Mouse (Mus musculus) adrenal gland, postnatal 10 days (tissue): Measurements from ENCODE around the gene Sec13. TPM values are rescaled to one million over a fixed set of nuclear protein-coding genes. Genes with fewer than 3 reads are reported as not detected.
A peak's percentile ranks its signal among the peaks of the same experiment; 100 is the strongest.
"Not testable (repeated sequence)": the region's sequence is repeated elsewhere in the genome, so short reads cannot be mapped to it uniquely, and the experiment has no call there.

ENCODE experiments used
- DNase-seq: peaks from one replicate; pipeline ENCODE4 v3.0.0; 2021; ENCODE audit warnings: mixed read lengths
- long read RNA-seq, 2 experiments: library from polyadenylated mRNA; stranded (forward); transcript quantifications; one replicate each; pipeline ENCODE4 v2.0.0; 2021
- total RNA-seq, 2 experiments: library from RNA; stranded (reverse); gene quantifications; 2 replicates each; pipeline ENCODE4 v1.2.3; 2021

Gene Sec13
- total RNA-seq, result 100 to 1,000 TPM; 103 to 113 TPM
- long read RNA-seq, experiment 1, transcript Sec13-201 (9 exons, 1,353 nt), result major isoform, 161 of 183 reads
- long read RNA-seq, experiment 1, partial matches to known transcripts, result 12 of 183 reads
- long read RNA-seq, experiment 1, other reads (novel, unspliced or antisense), result 10 of 183 reads
- long read RNA-seq, experiment 2, transcript Sec13-201 (9 exons, 1,353 nt), result major isoform, 59 of 77 reads
- long read RNA-seq, experiment 2, partial matches to known transcripts, result 15 of 77 reads
- long read RNA-seq, experiment 2, other reads (novel, unspliced or antisense), result 3 of 77 reads

- DNase-seq, result peak; percentile 91
Observed at GRCm38 (mm10) chr6:113740236-113741217, at the start of gene Sec13. TSS of gene Sec13 (minus strand) at chr6:113740743.

DNA sequence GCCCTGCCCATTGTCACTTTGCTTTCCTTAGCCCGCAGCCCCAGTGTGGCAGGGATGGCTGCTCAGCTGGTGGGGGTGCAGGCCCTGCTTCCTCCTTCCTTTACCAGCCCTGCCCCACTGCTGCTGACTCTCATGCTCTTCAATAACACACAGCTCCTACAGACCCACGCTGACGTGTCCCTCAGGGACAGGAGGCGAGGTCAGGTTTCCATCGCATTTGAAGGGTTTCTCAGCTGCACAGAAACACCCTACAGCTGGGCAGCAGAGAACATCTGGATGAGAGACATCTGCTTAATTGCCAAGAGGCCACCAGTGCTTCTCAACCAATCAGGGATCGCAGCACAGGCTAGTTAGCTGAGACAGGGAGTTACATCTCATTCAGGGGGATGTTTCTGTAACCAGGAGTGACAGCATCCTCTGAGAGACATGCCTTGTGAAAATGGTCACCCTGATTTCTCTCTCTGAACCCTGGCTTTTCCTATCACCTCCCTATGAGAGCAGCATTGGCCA is 47.0 kb upstream of the Sec13 start:
- DNase-seq, result no peak

DNA sequence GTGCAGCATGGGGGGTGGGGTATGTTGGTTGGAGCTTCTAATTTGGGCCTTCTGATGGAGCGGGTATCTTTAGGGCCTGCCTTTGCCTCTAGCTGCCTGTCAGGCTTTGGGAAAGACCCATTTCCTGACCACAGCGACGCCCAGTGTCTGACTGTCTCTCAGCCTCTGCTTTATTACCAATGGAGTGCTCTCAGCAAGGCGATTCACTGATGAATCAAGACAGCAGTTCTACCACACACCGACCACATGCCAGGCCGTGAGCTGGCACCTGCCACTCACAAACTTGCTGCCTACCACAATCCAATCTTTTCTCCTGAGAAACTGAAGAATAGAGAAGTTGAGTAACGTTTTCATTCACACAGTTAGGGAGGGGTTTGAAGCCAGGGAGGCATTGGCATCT is 45.1 kb upstream of the Sec13 start:
- DNase-seq, result no peak

DNA sequence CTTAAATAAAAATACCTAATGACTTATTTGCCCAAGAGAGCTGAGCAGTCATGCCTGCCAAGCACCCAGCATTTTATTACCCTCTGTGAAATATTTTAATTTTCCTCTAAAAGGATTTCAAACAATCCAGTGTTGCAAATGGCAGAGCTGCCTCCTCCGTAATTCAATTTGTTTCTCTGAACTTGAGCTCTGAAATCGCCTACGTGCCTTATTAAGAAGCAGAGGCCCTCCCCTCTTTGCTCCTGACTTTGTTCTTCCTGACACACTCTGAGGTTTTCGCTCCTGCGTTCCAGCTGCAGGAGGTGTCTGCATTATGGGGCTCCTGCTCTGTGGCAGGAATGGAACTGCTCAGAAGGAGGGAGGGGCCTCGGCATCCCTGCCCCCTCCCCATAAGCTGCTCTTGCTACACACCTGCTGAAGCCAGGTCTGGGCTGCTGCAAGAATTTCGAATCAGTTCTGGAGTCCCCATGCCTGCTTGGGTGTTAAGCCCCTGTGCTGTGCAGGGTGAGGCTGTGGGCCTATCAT is 37.7 kb upstream of the Sec13 start:
- DNase-seq, result no peak

DNA sequence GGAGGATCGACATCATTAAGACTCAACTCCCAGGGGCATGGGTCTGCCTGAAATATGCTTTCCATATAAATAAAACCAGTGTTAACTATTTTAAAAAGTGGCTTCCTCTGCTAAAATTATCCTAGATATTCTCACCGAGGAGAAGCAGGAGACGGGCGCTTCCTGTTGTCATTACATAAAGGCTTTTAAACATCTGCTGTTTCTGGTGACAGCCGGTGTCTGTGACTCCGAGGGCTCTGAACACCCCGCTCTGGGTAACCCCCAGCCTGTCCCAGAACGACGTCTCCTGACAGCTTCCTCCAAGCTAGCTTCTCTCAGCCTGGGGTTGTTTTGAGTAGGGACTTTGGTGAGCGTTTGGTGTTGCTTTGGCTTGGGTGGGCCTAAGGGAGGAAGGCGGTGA is 28.3 kb upstream of the Sec13 start:
- no peak for DNase-seq

GRCm38 (mm10) chr6:113761644-113762043 is 21.1 kb upstream of the Sec13 start:
- peak; percentile 62 for DNase-seq

- DNase-seq, result no peak
Observed at GRCm38 (mm10) chr6:113749119-113749685, 8.7 kb upstream of the Sec13 start.

GRCm38 (mm10) chr6:113748351-113748750 is 7.8 kb upstream of the Sec13 start:
- no peak for DNase-seq

- DNase-seq, result no peak
Observed at GRCm38 (mm10) chr6:113747284-113747683, 6.7 kb upstream of the Sec13 start.

- DNase-seq, result no peak
Observed at GRCm38 (mm10) chr6:113745117-113745516, 4.6 kb upstream of the Sec13 start.

DNA sequence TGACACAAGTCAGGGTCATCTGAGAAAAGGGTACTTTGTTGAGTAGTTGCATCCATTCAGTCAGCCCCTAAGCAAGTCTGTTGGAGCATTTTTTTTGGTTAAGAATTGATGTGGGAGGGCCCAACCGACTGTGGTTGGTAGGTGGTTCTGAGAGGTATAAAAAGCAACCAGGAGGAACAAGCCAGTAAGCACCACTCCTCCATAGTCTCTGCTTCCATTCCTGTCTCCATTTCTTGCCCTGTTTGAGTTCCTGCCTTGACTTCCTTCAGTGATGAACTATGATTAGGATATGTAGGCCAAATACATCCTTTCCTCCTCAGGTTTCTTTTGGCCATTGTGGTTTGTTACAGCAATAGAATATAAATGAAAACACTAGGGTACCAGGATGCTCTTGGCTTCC is 2.6 kb upstream of the Sec13 start:
- no peak for DNase-seq

GRCm38 (mm10) chr6:113742321-113742720 is 1.8 kb upstream of the Sec13 start:
- DNase-seq, result no peak

GRCm38 (mm10) chr6:113741425-113741824 is 882 bp upstream of the Sec13 start:
- DNase-seq, result no peak

DNA sequence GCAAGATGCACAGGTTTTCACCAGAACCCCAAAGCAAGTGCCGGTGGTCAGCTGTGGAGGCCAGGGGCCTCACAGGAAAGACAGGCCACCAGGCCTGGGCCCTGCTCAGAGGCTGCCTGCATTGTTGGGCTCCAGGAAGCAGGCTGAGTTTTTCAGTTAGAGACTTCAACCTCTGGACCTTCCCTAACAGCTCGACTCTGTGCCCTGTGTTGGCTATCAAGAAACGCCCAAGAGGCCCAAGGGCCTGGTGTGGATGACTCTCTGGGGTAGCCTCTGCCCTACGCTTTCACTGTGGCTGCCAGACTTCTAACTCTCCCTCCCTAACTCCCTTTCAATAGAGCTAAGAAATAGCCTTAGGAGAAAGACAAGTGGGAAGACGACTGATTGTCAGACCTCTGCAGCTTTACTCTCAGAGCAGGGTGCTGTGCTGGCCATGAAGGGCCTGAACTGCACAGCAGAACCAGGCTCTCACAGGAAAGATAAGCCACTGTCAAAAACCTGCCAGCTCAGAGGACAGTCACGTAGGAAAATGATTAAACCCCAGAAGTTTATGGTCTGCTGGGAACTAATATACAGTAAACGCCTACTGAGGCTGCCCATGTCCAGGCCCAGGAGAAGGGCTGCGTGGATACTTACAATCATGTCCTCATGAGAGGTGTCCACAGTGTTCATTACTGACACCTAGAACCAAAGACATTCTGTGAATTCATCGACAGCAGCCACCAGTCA is 3.1 kb downstream of the Sec13 start:
- no peak for DNase-seq

GRCm38 (mm10) chr6:113731296-113731695 is 9.2 kb downstream of the Sec13 start:
- no peak for DNase-seq

DNA sequence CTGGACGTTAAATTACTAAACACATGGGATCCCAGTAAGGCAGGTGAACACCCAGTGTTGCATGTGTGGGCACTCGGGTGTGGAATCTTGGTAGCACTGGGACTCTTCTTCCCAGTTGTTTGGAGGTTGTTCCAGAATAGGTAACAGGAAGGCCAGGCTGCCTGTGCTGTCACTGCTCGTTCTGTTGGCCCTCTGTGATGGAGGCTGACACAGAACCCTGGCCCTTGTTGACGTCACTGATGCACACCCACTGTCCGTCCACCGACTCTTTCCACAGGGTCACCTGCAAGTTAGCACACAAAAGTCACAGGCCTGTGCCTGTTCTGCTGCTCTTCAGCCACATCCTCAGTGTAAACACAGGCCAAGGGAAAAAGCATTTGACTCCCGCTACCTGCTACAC is 12.4 kb downstream of the Sec13 start:
- DNase-seq, result no peak

GRCm38 (mm10) chr6:113721061-113721460 is 19.5 kb downstream of the Sec13 start:
- DNase-seq, result no peak

GRCm38 (mm10) chr6:113719878-113720277 is 20.7 kb downstream of the Sec13 start, which contains the start of gene Ghrl:
TSS of gene Ghrl (minus strand) at chr6:113719880.
- no peak for DNase-seq

GRCm38 (mm10) chr6:113717541-113717940 is 23.0 kb downstream of the Sec13 start:
- peak; percentile 36 for DNase-seq

DNA sequence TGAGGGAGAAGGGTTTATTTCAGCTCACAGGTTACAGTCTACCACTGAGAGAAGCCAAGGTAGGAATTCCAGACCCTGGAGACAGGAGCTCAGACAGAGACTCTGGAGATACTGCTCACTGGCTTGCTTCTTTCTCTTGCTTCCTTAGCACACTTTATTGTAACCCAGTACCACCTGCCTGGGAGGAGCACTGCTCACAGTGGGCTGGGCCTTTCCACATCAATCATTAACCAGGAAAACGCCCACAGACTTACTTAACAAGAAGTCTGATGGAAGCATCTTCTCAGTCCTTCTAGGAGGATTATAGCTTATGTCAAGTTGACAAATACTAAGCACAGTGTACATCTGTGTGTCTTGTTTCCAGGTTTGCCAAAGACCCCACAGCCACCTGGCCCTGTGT is 25.7 kb downstream of the Sec13 start:
- no peak for DNase-seq

- no peak for DNase-seq
Observed at GRCm38 (mm10) chr6:113714276-113714675, 26.3 kb downstream of the Sec13 start.

- not testable (repeated sequence) for DNase-seq
Observed at GRCm38 (mm10) chr6:113713389-113713788, 27.2 kb downstream of the Sec13 start.
